Mouse (Mus musculus) intestine, postnatal 0 days (tissue): Measurements from ENCODE around the gene Noxo1. TPM values are rescaled to one million over a fixed set of nuclear protein-coding genes. Genes with fewer than 3 reads are reported as not detected.

ENCODE experiments used
- ATAC-seq: fragments of 200-750 bp; cut with Nextera tagmentation; 2 replicates; pipeline ENCODE4 v1.8.0; 2017; ENCODE audit warnings: mild to moderate bottlenecking, moderate TSS enrichment, moderate library complexity
- H3K27ac ChIP-seq: fragments of 300-500 bp; sonication (generic); 2 replicates; pipeline ENCODE4 v1.5.1; 2014; ENCODE audit warnings: mild to moderate bottlenecking, low read depth, low read length, moderate library complexity
- H3K27me3 ChIP-seq: fragments of 300-500 bp; sonication (generic); replicated peaks from 2 replicates; pipeline ENCODE4 v1.6.1; 2014; ENCODE audit warnings: low read length, mixed read lengths; ENCODE audit not compliant: control insufficient read depth, insufficient read depth
- H3K36me3 ChIP-seq: fragments of 300-500 bp; sonication (generic); 2 replicates; pipeline ENCODE4 v1.6.1; 2014; ENCODE audit warnings: mild to moderate bottlenecking, moderate library complexity; ENCODE audit not compliant: control insufficient read depth, insufficient read depth
- H3K4me1 ChIP-seq: fragments of 300-500 bp; sonication (generic); replicated peaks from 2 replicates; pipeline ENCODE4 v1.6.1; 2014; ENCODE audit warnings: antibody characterized with exemption, low read length, mixed read lengths; ENCODE audit not compliant: control insufficient read depth, insufficient read depth
- H3K4me2 ChIP-seq: fragments of 300-500 bp; sonication (generic); replicated peaks from 2 replicates; pipeline ENCODE4 v1.6.1; 2014; ENCODE audit warnings: low read depth, mild to moderate bottlenecking, moderate library complexity
- H3K4me3 ChIP-seq: fragments of 300-500 bp; sonication (generic); 2 replicates; pipeline ENCODE4 v1.5.1; 2014; ENCODE audit warnings: low read depth, low read length
- H3K9ac ChIP-seq: fragments of 300-500 bp; sonication (generic); 2 replicates; pipeline ENCODE4 v1.6.1; 2014; ENCODE audit warnings: mild to moderate bottlenecking, low read depth, low read length
- H3K9me3 ChIP-seq: fragments of 300-500 bp; sonication (generic); 2 replicates; pipeline ENCODE4 v1.6.1; 2016; ENCODE audit warnings: mixed run types; ENCODE audit not compliant: control insufficient read depth
- CTCF ChIP-seq: sonication (generic); IDR thresholded peaks from 2 replicates; pipeline ENCODE4 v1.5.1; 2016; ENCODE audit warnings: low read depth, mild to moderate bottlenecking, control low read depth, antibody characterized with exemption, moderate library complexity
- WGBS: fragments of 180-500 bp; shearing (Covaris S2); extraction: QIAGEN DNeasy Blood & Tissue Kit; methylation state at CpG from one replicate; pipeline ENCODE4 v1.1.7; 2014; 5-methylcytosine and 5-hydroxymethylcytosine counted together
- polyA plus RNA-seq: library from polyadenylated mRNA; unstranded; fragments of >200 nt; fragmentation: Nextera tagmentation; extraction: Ambion mirVana; gene quantifications from 2 replicates; pipeline ENCODE4 v1.2.1, GENCODE M21; 2015

Noxo1 gene
- polyA plus RNA-seq, 1 experiment from 2014 or later: 38.0 TPM

DNA sequence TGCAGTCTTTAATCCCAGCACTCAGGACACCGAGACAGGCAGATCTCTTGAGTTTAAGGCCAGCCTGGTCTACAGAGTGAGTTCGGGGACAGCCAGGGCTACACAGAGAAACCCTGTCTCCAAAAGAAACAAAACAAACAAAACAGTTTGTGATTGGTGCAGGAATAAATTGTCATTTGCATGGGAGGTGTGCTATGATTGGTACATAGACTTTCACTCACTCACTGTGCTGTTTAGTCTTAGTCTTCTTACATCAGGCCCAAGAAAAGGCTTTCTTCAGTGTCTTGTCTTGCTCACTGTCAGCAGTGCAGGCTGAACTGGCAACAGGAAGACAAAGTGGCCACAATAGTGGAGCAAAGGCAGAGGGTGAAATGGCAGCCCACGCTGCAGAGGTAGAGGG lies 48.3 kb downstream of the Noxo1 start:
- Histone ChIP-seq H3K27me3 (no peaks in the 10 kb centered on the region), H3K4me2 (no peak overlapping the region), H3K4me1 (no peaks in the 10 kb centered on the region), H3K27ac (no peak overlapping the region), H3K9ac (no peak overlapping the region), H3K36me3 (peaks cover 17% of the 10 kb centered on the region; the same call in 1 of the 2 replicates), H3K9me3 (no peaks in the 10 kb centered on the region), H3K4me3 (no peak overlapping the region)
- no peak for TF ChIP-seq CTCF
- ATAC-seq: no peak
- 66% methylated on average over 3 of the region's 3 CpGs for WGBS

DNA sequence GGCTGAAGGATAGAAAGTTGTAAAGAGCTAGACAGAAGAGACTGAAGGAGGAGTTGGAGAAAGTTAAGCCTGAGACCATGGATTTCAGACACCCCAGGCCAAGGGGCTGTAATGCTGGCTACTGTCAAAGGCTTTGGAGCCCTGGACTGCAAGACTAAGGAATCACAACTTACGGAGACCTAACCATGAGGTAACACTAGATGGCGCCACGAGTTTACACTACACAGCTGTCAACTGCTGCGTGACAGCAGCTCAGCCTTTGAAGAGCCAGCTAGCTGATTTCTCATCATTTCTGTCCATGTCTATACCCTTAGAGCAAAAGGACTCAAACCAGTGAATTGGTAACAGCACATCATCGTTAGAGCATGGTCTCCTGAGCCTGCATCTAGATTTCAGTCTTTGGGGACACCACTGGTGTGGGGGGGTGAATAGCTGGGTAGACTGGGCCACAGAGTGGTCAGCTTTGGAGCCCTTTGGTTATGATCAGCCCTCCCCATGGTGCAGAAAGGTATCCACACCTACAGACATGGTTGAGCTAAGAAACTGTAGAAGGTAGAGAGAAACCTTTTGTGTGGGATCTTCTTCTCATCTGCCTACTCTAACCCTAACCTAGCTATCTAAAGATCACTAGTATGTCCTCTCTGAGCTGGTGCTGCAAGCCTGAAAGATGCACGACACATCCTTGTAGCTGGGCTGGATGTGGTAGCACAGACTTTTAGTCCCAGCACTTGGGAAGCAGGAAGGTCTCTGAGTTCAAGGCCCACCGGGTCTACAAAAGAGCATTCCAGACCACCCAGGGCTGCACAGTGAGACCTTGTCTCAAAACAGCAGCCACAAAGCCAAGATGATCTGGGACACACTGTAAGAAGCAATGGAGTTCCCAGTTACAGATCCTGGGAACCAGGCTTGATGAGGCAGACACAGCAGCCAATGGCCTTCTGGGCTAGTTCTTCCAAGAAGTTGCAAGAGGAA lies 49.8 kb downstream of the Noxo1 start:
- H3K27ac ChIP-seq: no peak overlapping the region
- WGBS: 24% methylated on average over 7 of the region's 7 CpGs
- H3K36me3 ChIP-seq: peaks cover 9% of the 10 kb centered on the region; the same call in 1 of the 2 replicates
- no peak overlapping the region for H3K9ac ChIP-seq
- peaks cover 10% of the 10 kb centered on the region for H3K27me3 ChIP-seq
- peak; percentile 65 for ATAC-seq
- H3K9me3 ChIP-seq: no peaks in the 10 kb centered on the region
- H3K4me1 ChIP-seq: no peaks in the 10 kb centered on the region
- TF ChIP-seq CTCF: peak; percentile 97
- H3K4me3 ChIP-seq: no peak overlapping the region
- H3K4me2 ChIP-seq: no peak overlapping the region

DNA sequence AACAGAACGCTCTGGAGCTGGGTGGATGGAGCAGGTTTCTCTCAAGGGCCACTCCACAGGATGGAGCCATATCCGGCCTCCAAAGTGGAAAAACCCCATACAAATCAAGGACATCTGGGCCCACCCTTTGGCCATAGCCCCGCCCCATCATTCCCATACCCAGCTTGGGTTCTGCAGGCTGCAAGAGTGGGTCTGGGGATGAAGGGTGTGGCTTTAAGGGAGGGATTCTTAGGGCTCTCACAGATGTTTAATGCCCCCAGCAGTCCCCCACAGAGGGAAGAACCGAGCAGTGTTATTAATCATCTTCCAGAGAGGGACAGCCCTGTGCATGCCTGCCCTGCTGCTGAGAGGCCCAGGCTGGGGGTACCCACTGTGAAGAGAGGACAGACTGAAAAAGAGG lies 51.0 kb downstream of the Noxo1 start:
- Histone ChIP-seq H3K27ac (no peak overlapping the region), H3K27me3 (peaks cover 21% of the 10 kb centered on the region), H3K4me1 (no peaks in the 10 kb centered on the region), H3K9me3 (no peaks in the 10 kb centered on the region), H3K4me2 (no peak overlapping the region), H3K4me3 (no peak overlapping the region), H3K9ac (no peak overlapping the region), H3K36me3 (peaks cover 7% of the 10 kb centered on the region; the same call in 1 of the 2 replicates)
- no peak for ATAC-seq
- 44% methylated on average over 4 of the region's 4 CpGs for WGBS
- TF ChIP-seq CTCF: no peak

Other genes with a start within 250 kb of the Noxo1 start
- gene E4f1, start 225.9 kb upstream of the Noxo1 start, polyA plus RNA-seq: 5.0 and 5.2 TPM in 2 replicates
- 64.5 and 69.4 TPM in 2 replicates for gene Pgp, start 225.8 kb upstream of the Noxo1 start, polyA plus RNA-seq
- not detected in 2 replicates for gene Bricd5, start 222.3 kb upstream of the Noxo1 start, polyA plus RNA-seq
- 11.9 and 12.9 TPM in 2 replicates for gene Mlst8, start 217.2 kb upstream of the Noxo1 start, polyA plus RNA-seq
- gene Caskin1, start 207.6 kb upstream of the Noxo1 start, polyA plus RNA-seq: 0.69 and 0.78 TPM in 2 replicates
- gene Traf7, start 168.3 kb upstream of the Noxo1 start, polyA plus RNA-seq: 39.7 and 41.2 TPM in 2 replicates
- gene Rab26, start 162.0 kb upstream of the Noxo1 start, polyA plus RNA-seq: 0.31 and 0.63 TPM in 2 replicates
- gene Pkd1, start 146.4 kb upstream of the Noxo1 start, polyA plus RNA-seq: 5.4 and 8.3 TPM in 2 replicates
- 24.7 and 25.8 TPM in 2 replicates for gene Tsc2, start 63.6 kb upstream of the Noxo1 start, polyA plus RNA-seq
- gene Nthl1, start 63.6 kb upstream of the Noxo1 start, polyA plus RNA-seq: 5.0 and 5.5 TPM in 2 replicates
- gene Slc9a3r2, start 45.9 kb upstream of the Noxo1 start, polyA plus RNA-seq: 26.5 and 30.1 TPM in 2 replicates
- gene Npw, start 37.8 kb upstream of the Noxo1 start, polyA plus RNA-seq: 0.20 TPM in 1 of 2 replicates, not detected in the other
- gene Zfp598, start 26.5 kb upstream of the Noxo1 start, polyA plus RNA-seq: 13.4 and 13.5 TPM in 2 replicates
- 6.0 and 6.2 TPM in 2 replicates for gene Syngr3, start 6.3 kb upstream of the Noxo1 start, polyA plus RNA-seq
- gene Gfer, start 78 bp upstream of the Noxo1 start, polyA plus RNA-seq: 42.0 and 42.2 TPM in 2 replicates
- gene Tbl3, start 11.4 kb downstream of the Noxo1 start, polyA plus RNA-seq: 23.8 and 25.2 TPM in 2 replicates
- not detected in 2 replicates for gene Rnf151, start 21.8 kb downstream of the Noxo1 start, polyA plus RNA-seq
- gene Rps2, start 21.9 kb downstream of the Noxo1 start, polyA plus RNA-seq: 757 and 776 TPM in 2 replicates
- gene Ndufb10, start 28.2 kb downstream of the Noxo1 start, polyA plus RNA-seq: 406 and 413 TPM in 2 replicates
- gene Rpl3l, start 31.6 kb downstream of the Noxo1 start, polyA plus RNA-seq: 0.27 TPM in 1 of 2 replicates, not detected in the other
- gene Msrb1, start 40.4 kb downstream of the Noxo1 start, polyA plus RNA-seq: 47.4 and 47.8 TPM in 2 replicates
- 0.25 and 0.47 TPM in 2 replicates for gene Hs3st6, start 56.8 kb downstream of the Noxo1 start, polyA plus RNA-seq
- 0.08 and 0.10 TPM in 2 replicates for gene Meiob, start 108.1 kb downstream of the Noxo1 start, polyA plus RNA-seq
- gene Hagh, start 143.9 kb downstream of the Noxo1 start, polyA plus RNA-seq: 104 and 105 TPM in 2 replicates
- gene Fahd1, start 154.1 kb downstream of the Noxo1 start, polyA plus RNA-seq: 165 and 195 TPM in 2 replicates
- gene Igfals, start 169.8 kb downstream of the Noxo1 start, polyA plus RNA-seq: 17.2 and 18.3 TPM in 2 replicates
- 48.0 and 53.5 TPM in 2 replicates for gene Nubp2, start 190.1 kb downstream of the Noxo1 start, polyA plus RNA-seq
- 42.3 and 43.4 TPM in 2 replicates for gene Spsb3, start 190.4 kb downstream of the Noxo1 start, polyA plus RNA-seq
- gene Eme2, start 198.9 kb downstream of the Noxo1 start, polyA plus RNA-seq: 16.7 and 18.5 TPM in 2 replicates
- 132 and 141 TPM in 2 replicates for gene Mrps34, start 198.9 kb downstream of the Noxo1 start, polyA plus RNA-seq
- 47.4 and 54.4 TPM in 2 replicates for gene Nme3, start 200.3 kb downstream of the Noxo1 start, polyA plus RNA-seq
- gene Mapk8ip3, start 240.7 kb downstream of the Noxo1 start, polyA plus RNA-seq: 5.3 and 6.6 TPM in 2 replicates